1 mouse cellular context compared by ENCODE assay signal in the genomic region with DNA sequence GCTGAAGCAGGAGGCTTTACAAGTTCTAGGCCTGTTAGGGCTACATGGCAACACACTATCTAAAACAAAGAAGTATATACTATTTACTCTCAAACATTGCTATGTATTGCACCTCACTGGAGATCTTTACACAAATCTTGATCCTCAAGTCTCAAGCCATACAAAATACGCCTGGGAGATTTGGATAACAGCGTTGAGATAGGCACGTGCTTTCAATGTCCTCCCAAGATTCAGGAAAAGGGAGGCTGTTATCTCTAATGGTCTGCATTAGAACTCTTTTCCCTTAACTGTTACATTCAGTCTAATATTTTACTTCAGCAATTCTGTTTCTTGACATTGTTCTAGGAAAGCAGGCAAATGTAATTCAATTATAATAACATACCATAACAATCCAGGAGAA.
A peak's percentile ranks its signal among the peaks of the same experiment; 100 is the strongest.
TF ChIP-seq lines count a peak whose summit lies in the region.

No protein-coding gene starts in this region.

TF ChIP-seq in MEL, 35 proteins besides CTCF, POLR2A, EP300 and RAD21:
- peak; percentile 54 for TF ChIP-seq GATA1 (IDR thresholded peaks at IDR 0.05; ENCODE audit: low read depth, low read length)
- peak; percentile 47; the same call in 1 of the 2 replicates for TF ChIP-seq MAX (IDR thresholded peaks at IDR 0.05; ENCODE audit: low read length)
- TF ChIP-seq BHLHE40 (IDR thresholded peaks at IDR 0.05; ENCODE audit: borderline replicate concordance, low read depth, low read length): peak; percentile 79
- no peak for TF ChIP-seq ETS1 (IDR thresholded peaks at IDR 0.05; ENCODE audit: low read depth, low read length)
- TF ChIP-seq RCOR1 (IDR thresholded peaks at IDR 0.05; ENCODE audit: low read depth, low read length): peak; percentile 38; the same call in 1 of the 2 replicates
- TF ChIP-seq TBP (IDR thresholded peaks at IDR 0.05; ENCODE audit: low read depth, low read length): no peak
- TF ChIP-seq USF1 (IDR thresholded peaks at IDR 0.05; ENCODE audit: low read depth, low read length): peak; percentile 38; the same call in 1 of the 2 replicates
- peak; percentile 52; the same call in 1 of the 2 replicates for TF ChIP-seq TCF12 (IDR thresholded peaks at IDR 0.05; ENCODE audit: low read depth, low read length)
